Mouse (Mus musculus) hindlimb bud, embryonic 11.5 days (tissue): ENCODE results near the gene Frem3.

Experiments used
- DNase-seq: peaks from one replicate; pipeline ENCODE4 v3.0.0-alpha.2; 2012; ENCODE audit warnings: low read depth, low spot score; ENCODE audit errors: extremely low spot score

The Frem3 gene

DNA sequence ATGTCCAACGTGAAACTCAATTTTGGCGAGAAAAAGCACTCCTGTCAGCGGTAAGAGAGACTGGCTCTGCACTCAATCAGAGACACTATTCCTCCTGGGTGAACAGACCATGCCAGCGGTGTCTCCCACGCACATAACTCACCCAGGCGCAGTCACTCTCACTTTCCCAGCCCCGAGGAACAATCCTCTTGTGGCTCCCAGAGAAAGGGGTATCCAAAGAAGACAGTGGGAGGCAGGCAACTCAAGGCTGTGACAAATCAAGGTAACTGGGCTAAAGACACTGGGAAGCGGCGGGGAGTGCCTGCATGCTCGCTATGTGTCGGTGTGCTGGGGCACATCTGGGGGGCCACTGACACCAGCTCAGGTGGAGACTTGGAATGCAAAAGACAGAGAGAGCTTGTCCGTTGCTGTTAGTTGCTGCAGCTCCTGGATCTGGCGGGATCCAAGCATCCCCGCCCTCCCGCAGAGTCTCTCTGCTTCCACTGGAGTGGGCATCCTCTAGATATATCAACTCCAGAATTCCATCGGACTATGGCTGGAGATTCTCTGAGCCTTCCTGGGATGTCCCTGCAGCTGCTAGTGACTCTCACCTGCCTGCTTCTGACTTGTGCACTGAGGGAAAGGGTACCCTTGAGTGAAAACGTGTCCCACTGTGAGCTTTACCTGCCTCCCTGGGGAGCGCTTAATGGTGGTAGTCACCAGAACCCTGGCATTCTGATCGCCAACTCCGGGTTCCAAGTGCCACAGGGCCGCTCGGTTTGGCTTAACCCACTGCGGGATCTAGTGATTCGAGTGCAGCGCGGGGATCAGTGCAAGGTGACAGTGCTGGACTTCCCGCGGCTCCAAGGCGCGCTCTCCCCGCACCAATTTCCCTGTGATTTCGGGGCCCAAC lies at the start of gene Frem3:
TSS of gene Frem3 (plus strand) at position 532 of the 892 bp plus-strand sequence.
- no peak for DNase-seq

DNA sequence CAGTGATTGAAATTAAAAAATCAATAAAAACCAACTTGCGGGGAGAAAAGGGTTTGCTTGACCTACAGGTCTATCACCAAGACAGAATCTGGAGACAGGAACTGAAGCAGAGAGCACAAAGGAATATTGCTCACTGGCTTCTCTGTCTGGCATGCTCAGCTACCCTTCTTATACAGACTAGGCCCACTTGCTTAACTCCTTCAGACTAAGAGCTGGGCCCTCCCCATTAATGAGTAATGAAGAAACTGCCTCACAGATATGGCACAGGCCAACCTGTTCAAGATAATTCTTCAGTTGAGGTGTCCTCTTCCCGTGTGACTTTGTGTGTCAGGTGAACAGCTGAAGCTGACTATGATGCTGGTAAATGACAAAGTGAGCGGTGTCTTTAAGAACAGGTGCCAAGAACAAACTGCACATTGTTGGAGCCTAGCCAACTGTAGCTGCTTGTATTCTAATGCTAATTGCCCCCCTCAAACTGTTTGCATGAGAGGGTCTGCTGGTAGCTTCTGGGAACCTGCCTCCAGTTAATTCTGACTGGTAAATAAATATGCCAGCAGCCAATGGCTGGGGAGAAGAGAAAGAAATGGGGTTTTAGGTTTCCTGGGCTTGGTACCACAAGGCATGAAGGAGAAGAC lies 46.6 kb upstream of the Frem3 start:
- no peak for DNase-seq

DNA sequence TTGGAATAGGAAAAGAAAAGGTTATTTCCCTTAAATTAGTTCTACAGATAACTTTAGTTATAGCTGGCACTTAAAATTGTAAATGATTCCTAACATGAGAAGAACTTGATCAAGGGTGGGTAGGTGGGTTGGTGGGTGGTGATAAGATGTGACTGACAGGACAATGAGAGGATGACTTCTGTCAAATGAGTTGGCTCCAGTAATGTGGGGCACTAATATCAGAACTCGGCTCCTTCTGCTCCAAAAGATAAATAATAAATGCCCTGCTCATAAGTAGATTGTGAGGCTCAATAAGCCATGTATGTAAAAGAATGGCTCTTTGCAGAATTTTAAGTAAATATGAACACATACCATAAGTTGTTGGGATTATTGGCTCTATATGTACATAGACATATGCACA lies 43.4 kb upstream of the Frem3 start:
- no peak for DNase-seq

DNA sequence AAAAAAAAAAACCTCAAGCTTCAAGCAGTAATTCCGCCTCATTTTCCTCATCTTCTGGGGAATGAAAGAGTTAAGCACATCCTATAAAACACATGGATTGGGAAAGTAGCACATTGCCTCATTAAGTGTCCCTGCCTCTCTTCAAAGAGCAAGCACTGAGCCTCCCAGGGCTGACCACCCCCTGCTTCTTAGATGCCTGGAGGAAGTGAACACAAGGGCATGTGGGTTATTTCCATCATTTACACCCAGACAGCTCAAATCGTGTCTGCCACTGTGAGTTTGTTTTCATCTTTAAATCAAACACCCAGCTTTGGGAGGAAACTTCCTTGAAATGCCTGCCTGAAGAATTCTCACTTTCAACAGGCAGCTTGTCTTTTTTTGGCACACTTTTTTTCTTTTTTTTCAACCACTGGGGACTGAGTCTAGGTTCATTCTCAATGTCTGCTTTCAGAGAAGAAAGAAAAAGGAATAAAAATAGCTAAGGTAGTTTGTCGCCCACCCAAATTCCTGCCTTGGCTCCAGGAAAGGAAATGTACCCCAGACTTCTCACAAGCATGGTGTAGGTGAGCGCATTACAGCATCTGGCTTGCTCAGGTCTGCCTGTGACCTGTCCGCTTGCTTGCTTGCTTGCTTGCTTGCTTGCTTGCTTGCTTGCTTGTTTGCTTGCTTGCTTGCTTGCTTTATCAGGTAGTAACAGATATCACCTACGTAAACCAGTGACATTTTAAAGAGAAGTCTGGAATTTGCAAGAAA lies 42.5 kb upstream of the Frem3 start:
- no peak for DNase-seq

DNA sequence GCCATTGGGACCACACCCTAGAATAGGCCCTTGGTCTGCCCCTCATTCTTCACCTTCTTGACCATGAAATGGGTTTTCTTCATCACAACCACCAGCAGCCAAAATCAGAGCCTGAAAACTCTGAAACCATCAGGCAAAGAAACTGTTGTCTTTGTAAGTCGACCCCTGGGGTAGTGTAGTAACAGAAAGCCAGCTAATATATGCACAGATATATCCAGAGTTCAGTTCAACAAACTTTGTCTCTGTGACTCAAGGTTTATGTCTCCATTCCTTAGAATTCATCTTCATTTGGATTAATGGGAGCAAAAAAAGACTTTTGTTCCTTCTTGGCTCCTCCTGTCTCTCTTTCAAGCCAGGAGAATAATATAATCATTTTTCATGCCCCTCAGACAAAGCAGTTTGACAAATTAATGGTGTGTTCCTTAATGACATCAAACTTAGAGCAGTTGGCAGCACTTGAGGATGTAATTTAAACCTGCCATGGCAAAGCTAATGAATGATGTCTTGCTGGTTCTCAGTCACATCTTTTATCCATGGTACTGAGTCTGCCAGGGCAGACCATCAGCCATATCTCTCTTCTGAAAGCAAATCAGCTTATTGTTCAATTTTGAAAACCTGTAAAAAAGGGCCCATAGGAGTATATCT lies 38.3 kb upstream of the Frem3 start:
- no peak for DNase-seq

DNA sequence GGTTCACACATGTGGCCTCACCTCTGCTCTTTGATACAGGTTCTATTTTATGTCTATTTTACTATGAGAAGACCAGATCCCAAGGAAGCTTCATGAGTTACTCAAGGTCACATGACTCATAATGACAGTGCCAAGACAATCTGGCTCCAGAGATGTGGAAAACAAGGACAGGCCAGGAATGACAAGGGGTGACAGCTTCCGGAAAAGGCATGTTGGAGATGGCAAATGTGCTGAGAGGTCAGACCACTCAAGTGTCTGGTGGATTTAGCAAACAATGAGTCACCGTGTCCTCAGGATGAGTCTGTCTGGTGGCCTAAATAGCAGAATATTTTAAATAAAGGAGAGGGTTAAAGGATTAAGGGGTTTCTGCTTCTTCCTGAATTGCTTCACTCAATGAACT lies 33.8 kb upstream of the Frem3 start:
- DNase-seq, result no peak

DNA sequence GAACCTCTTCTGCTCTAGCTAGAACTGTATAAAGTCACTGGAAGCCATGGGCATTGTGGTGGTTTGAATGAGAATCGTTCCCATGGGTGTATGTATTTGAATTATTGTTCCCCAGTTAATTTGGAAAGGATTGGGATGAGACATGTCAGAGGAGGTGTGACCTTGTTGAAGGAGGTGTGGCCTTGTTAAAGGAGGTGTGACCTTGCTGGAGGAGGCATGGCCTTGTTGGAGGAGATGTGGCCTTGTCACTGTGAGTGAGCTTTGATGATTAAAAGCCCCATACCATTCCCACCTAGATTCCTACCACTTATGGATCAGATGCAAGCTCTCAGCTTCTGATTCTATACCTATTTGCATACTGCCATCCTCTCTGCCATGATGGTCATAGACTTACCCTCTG lies 31.8 kb upstream of the Frem3 start:
- no peak for DNase-seq

DNA sequence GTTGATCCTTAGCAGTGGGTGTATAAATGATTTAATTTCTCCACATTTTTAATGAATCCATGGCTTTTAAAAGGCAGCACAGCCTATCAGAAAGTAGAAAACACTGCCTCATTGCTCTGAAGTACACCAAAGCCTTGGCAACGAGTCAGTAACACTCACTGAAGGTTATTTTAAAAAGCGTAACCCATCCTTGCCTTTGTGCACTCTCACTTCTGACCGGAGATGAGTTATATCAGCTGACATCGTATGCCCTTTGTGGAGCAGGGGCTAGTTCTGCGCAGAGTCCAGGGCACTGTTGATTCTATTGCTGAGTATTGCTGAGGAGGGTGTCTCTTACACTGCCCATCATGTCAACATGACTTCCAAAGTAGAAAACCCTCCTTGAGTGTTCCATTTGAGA lies 18.3 kb upstream of the Frem3 start:
- no peak for DNase-seq

DNA sequence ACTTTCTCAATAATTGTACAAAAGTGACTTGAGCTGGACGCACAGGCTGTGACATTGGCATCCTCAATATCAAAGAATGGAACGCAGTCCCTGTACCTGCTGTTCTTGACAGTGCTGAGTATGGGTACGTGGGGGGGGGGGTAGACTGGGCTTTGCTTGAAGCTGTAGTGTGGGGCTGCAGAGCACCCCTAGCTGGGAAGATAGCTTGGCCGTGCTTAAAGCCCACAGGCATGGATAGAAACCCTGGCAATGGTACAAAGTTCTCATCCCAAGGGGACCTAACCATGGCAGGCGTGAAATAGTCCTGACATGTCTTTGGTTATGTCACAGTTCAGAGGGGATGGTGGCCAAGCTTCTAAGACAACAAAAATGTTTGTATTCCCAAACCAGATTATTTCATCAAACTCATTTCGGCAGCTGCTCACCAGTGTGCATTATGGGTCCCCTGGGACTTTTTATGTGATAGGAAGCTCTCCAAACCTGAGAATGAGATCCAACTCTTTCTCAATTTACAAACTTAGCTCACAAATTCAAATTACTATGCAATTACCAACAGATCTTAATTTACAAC lies 10.2 kb upstream of the Frem3 start:
- no peak for DNase-seq

DNA sequence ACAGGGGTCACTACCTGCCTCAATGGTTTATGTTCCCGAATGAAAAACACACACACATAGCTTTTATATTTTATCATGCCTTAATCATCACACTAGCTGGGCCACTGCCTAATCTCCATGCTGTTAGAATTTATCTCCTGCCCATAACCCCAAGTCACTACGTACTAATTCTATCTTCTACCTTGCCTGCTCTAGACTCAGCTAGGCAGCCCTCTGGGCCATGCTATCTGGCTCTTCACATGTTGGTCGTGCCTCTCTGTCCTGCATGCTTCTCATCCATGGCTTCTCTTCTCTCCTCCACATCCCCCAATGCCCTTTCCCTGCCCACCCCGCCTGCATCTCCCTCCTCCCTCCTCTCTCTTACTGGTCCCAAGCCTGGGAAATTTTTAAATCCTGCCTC lies 9.0 kb upstream of the Frem3 start:
- no peak for DNase-seq

DNA sequence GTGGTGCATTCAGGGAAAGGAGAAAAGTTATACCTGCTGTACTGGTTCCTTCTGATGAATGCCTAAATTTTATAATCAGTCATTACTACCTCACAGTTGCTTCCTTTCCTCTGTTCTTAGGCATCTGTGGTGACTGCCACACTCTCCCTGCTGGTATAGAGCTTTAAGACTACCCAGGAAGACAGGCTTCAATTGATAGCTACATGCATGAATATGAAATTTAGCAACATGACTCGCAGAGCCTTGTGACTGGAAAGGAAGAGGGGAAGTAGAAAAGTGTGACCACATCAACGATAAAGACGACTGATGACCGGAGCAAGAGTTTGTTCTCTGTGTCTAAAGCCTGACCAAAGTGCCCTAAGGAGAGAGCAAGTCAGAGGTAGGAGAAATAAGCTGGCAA lies 3.8 kb upstream of the Frem3 start:
- DNase-seq, result no peak

DNA sequence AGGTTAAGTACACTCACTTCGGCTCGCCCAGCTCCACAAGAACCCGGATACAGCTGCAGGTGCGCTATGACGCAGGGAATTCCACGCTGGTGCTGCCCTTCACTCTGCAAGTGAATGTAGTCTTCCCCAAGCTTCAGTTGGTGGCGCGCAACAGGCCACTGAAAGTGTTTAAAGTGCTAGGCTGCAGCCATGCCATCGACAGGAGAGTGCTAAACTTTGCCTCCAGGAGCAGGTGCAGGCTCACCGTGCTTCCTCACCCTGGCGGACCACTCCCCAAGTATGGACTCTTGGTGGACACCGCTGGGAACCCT lies 516 bp downstream of the Frem3 start:
- DNase-seq, result no peak

DNA sequence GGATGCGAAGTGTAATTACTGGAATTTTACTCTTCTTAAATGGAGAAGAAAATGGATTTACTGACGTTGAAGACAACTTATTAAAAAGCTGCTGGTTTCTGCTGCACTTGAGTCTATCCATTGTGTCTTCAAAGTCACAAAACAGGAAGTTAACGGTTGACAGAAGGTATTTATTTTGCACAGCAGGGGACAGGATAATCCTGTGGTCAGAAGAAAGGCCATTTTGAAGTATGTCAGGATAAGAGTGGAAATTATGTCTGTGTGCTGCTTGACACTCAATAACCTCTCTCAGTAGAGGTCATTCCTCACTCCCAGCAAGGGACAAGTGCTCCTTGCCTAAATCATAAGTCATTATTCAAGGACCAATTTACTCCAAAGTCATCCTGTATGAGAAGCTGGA lies 8.9 kb downstream of the Frem3 start:
- DNase-seq, result no peak

DNA sequence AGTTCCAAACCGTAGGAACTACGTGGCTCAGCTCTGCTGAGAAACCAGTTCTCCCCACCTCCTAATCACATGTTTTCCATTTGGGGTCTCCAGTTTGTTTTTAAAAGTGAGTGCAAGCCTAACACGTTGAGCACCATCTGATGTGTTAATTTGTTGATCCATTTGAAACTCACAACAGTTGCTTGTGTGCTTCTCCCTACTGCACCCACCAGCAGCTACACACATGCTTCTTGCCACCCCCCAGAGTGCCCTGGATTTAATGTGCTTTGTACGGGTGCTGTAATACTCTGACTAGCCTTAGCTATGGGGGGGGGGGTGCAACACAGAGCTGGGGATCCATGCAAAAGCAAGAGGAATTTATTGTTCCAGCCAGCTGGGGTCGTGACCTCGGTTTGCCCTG lies 36.5 kb downstream of the Frem3 start:
- no peak for DNase-seq

DNA sequence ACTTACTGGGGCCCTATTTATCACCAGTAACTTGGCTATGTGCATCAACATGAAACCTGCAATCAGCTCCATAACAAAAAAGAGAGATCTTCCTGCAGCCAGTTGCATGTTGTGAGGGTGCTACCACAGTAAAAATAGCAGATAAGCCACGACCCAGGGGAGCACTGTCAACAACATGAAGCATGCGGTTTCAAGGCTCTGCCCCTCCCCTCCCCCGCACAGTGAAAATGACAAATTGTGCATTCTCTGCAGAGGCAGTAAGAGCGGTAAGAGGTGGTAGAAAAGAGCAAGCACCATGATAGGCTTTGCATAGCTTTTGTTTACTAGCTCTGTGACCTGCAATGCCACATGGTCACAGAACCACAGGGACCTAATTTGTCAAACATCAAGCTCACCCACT lies 46.8 kb downstream of the Frem3 start:
- DNase-seq, result no peak

DNA sequence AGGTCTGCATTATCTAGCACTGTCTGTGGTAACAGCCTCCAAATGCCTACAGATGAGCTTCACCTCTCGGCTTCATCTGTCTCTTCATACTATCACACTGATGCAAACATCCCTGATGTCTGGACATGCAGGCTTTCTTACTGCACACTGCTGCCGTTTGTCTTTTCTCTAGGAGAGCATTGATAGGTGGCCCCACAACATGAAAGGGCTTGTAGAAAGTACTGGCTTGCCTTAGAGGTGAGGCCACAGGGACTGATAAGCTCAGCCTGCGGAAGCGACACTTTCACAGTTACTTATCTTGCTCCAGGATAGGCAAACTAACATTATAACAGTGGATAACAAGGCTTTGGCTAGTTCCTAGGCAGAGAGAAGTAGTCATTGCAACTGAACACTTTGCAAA lies 50.2 kb downstream of the Frem3 start:
- no peak for DNase-seq

DNA sequence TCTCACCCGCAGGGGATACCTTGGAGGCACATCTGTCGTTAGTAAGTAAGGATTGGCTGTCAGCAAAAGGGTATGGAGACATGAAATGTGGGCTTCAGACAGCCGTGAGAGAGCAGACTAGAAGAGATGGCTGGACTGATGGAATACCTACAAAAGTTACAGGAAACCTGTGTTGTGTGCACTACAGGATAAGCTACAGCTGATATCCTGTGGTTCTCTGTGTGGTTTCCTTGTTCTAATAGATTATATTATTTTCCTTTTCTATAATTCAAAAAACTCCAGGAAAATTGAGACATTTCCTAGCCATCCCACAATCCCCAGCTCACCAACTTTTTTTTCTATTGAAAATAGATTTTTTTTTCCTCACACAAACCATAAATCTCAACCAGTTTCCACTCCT lies 52.6 kb downstream of the Frem3 start:
- DNase-seq, result no peak

DNA sequence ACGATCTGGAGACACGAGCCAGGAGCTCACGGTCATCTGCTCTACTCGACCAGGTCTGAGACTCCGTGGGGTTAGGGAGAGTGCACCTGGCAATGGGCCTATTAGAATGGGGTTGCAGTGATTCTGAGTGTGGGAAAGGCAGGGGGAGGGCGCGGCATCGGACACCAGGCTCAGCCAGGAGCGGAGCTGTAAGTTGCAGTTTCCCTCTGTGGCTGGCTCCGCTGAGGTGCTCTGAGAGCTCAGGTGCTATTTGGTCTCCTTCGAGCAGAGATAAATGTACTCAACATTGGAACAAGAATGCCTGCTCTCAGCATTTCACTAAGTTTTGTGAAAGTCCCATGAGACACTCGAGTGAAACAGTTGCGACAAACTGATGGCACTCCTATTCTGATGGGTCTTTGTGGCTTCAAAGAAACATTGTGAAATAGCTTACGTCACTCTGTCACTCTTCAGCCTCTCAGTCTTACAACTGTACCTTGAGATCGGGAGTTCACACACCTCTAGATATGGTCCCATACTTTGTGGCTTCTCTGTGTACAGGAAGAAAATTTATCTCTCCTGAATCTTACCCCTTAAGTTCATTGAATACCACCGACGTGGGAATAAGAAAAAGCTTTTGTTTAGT lies 58.5 kb downstream of the Frem3 start:
- DNase-seq, result no peak

DNA sequence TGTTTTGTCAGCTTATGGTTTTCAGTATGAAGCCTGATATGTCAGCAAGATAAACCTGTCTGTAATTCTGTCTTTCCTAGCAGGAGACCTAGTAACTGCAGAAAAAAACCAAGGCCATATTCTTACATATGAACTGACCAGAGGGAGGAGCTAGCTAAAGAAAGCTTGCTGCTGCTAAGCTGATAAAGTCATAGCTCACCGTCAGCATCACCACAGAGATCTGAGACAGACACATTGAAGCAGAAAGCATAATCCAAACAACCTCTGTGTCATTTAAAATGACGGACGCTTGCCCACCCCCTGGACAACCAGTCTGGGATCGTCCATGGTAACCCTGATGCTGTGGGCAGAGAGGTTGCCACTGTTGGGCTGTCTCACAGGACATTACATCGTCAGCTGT lies 71.7 kb downstream of the Frem3 start:
- DNase-seq, result no peak

DNA sequence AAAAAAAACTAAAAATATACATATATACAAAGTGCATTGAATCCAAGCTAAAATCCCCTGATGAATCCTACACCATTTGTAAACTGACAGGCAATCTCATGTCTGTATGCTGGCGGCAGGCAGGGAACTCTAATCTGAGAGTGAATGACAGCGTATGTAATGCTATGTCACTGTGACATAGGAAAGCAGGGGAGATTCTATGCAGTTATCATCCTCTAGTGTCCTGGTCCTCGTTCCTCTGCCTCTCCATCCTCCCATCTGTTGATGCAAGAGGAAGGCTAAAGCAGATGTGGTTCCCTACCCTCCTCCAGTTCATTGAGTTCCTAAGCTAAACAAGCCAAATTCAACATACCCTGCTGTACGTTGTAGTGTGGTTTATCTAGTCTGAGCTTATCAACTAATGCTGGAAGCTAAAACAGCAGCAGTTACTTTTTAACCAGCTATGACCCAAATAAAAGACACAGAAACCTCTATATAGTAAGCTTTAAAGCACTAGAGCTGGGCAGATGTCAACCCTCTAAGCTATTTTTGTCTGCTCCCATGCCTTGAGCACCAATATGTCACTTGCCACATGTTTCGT lies 73.0 kb downstream of the Frem3 start:
- DNase-seq, result no peak

DNA sequence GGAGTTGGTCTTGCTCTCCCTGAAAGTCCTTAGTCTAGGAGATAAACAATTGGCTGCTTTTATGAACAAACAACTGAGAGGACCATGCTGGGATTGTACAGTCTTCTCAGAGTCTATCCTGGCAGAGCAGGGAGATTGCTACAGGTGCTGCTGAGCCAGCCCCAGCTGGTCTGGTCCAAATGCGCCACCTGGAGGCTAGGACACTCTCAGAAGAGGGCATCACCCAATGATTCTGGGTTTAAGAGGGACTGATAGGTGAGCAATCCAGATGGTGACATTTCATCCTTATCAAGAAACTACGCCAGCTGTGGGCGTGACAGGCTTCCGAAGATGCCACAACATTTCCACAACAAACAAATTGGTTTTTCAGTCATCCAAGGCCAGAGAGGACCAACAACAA lies 77.3 kb downstream of the Frem3 start:
- DNase-seq, result no peak
